Mouse (Mus musculus) macrophage (primary cell): ENCODE data around the gene Sik3. TPM values are rescaled to one million over a fixed set of nuclear protein-coding genes. Genes with fewer than 3 reads are reported as not detected.
A peak's percentile ranks its signal among the peaks of the same experiment; 100 is the strongest.

Experiments used
- H3K27ac ChIP-seq: fragments of 350-480 bp; formaldehyde crosslinking; 2 replicates; pipeline ENCODE4 v1.9.0; 2021
- H3K36me3 ChIP-seq: fragments of 350-480 bp; formaldehyde crosslinking; 2 replicates; pipeline ENCODE4 v1.9.0; 2021; ENCODE audit errors: inconsistent target
- H3K4me3 ChIP-seq: fragments of 350-480 bp; formaldehyde crosslinking; 2 replicates; pipeline ENCODE4 v1.9.0; 2021; ENCODE audit errors: inconsistent target
- H3K79me2 ChIP-seq: fragments of 350-480 bp; formaldehyde crosslinking; 2 replicates; pipeline ENCODE4 v1.9.0; 2021; ENCODE audit errors: inconsistent target
- WGBS: methylation state at CpG from one replicate; pipeline ENCODE4 v1.1.7; 2026; ENCODE audit warnings: inconsistent platforms; ENCODE audit not compliant: missing documents; 5-methylcytosine and 5-hydroxymethylcytosine counted together
- polyA plus RNA-seq: library from polyadenylated mRNA; stranded (reverse); fragments of 250-400 nt; gene quantifications from 3 replicates; pipeline ENCODE4 v1.2.4, GENCODE M21; 2018; ENCODE audit warnings: inconsistent platforms

The Sik3 gene
- polyA plus RNA-seq, 1 experiment from 2014 or later: 34.1 TPM

DNA sequence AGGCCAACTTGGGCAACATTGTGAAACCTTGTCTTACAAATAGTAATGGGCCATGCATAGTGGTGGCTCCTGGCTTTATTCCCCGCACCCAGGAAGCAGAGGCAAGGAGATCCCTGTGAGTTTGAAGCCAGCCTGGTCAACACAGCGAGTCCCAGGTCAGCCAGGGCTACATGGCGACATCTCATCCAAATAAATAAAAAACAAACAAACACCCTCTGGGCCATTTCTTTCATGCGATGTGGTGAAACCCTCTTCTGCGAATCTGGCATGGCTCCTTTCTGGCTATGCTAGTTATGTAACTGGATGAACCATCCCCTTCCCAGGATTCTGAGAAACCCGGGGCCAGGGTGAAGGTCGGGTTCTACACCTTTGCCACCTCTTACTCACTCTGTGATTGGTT is 243.6 kb downstream of the Sik3 start:
- Histone ChIP-seq H3K27ac (no peak overlapping the region), H3K4me3 (no peak overlapping the region), H3K36me3 (no peaks in the 10 kb centered on the region), H3K79me2 (no peaks in the 10 kb centered on the region)
- 96% methylated on average over 7 of the region's 7 CpGs for WGBS

- no peaks in the 10 kb centered on the region for H3K79me2 ChIP-seq
- H3K4me3 ChIP-seq: no peak overlapping the region
- H3K36me3 ChIP-seq: no peaks in the 10 kb centered on the region
- WGBS: 86% methylated on average over 10 of the region's 10 CpGs
- H3K27ac ChIP-seq: no peak overlapping the region
These were observed 244.2 kb downstream of the Sik3 start for GRCm38 (mm10) chr9:46256658-46257385.

- 92% methylated on average over 3 of the region's 3 CpGs for WGBS
- H3K36me3 ChIP-seq: no peaks in the 10 kb centered on the region
- H3K4me3 ChIP-seq: no peak overlapping the region
- H3K79me2 ChIP-seq: no peaks in the 10 kb centered on the region
- peak overlapping the region; percentile 2; the same call in 1 of the 2 replicates for H3K27ac ChIP-seq
These were observed 244.9 kb downstream of the Sik3 start for GRCm38 (mm10) chr9:46257546-46257945.

DNA sequence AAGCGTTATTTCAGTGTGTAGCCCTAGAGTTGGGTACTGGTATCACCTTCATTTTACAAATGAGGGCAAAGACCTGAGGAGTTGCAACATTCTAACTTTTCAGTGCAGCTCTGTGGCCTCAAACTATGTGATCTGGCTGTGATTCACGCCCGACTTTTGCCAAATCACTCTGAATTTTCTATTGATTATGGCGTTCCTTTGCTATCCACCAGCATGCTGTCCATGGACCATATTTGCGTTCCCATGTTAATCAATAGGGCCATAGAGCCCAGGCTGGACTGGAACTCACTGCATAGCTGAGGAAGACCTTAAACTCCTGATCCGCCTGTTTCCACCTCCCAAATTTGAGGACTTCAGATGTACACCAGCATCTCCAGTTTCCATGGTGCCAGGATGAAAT is 246.5 kb downstream of the Sik3 start:
- H3K4me3 ChIP-seq: no peak overlapping the region
- H3K36me3 ChIP-seq: no peaks in the 10 kb centered on the region
- H3K79me2 ChIP-seq: no peaks in the 10 kb centered on the region
- WGBS: 94% methylated on average over 6 of the region's 6 CpGs
- H3K27ac ChIP-seq: no peak overlapping the region

GRCm38 (mm10) chr9:46261131-46261530 is 248.5 kb downstream of the Sik3 start:
- WGBS: 61% methylated on average over 4 of the region's 7 CpGs
- no peaks in the 10 kb centered on the region for H3K79me2 ChIP-seq
- no peak overlapping the region for H3K4me3 ChIP-seq
- H3K36me3 ChIP-seq: no peaks in the 10 kb centered on the region
- H3K27ac ChIP-seq: no peak overlapping the region

DNA sequence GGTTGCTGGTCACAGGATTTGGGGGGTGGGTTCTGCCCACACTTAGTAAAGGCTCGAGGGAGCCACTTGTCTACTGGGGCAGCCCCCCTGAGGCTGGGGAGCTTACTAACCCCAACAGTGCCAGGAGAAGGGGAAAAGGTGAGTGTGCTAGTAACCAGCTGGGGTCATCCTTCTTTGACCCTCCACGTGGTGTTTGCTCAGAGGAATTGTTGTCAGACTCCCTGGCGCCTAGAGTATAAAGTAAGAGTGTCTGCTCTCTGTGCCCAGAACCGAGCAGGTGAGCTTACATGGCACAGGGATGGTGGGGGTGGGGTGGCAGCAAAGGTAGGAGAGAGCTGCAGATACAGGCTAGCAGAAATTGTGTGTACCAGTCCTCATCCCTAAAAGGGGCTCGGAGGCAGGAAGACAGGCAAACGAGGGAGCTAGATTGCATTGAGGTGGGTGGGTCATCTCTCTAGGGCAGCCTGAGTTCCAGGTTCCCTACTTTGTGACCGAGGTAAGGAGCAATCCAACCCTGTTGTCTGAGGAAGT is 255.8 kb downstream of the Sik3 start, which contains the start of gene Apoa5:
Gene Apoa5 (plus strand): TSS at position 291 of the 531 bp plus-strand sequence.
- 65% methylated on average over 7 of the region's 7 CpGs for WGBS
- Histone ChIP-seq H3K27ac (no peak within 1 kb of the TSS), H3K36me3 (no peaks in the 10 kb centered on the region), H3K79me2 (peaks cover 1% of the 10 kb centered on the region), H3K4me3 (no peak within 1 kb of the TSS)

GRCm38 (mm10) chr9:46269125-46269524 is 256.5 kb downstream of the Sik3 start:
- no peaks in the 10 kb centered on the region for H3K36me3 ChIP-seq
- H3K79me2 ChIP-seq: peaks cover 9% of the 10 kb centered on the region
- H3K4me3 ChIP-seq: no peak overlapping the region
- WGBS: 90% methylated on average over 5 of the region's 5 CpGs
- H3K27ac ChIP-seq: no peak overlapping the region

- Histone ChIP-seq H3K4me3 (no peak overlapping the region), H3K36me3 (peaks cover 10% of the 10 kb centered on the region; the same call in 1 of the 2 replicates), H3K79me2 (peaks cover 17% of the 10 kb centered on the region), H3K27ac (no peak overlapping the region)
- WGBS: 96% methylated on average over 4 of the region's 4 CpGs
These were observed 258.2 kb downstream of the Sik3 start for GRCm38 (mm10) chr9:46270782-46271181.

DNA sequence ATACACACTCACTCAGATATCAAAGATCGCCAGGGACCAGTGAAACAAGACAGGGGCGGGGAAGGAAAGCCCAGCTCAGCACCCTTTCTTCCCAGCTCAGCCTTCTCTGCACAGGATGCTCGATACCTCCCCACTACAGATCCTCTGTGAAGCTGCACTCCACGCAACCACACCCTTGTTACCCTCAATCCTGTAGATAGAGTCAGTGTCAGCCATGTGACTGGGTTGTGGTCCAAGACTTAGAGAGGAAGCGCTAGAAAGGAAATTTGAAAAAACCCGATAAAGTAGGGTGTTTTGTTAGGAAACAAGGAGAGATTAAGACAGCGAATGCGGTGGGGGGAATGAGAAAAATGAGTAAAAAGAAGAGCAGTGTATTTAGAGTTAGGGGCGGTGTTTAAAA is 259.4 kb downstream of the Sik3 start:
- peaks cover 17% of the 10 kb centered on the region for H3K79me2 ChIP-seq
- WGBS: 74% methylated on average over 9 of the region's 9 CpGs
- no peak overlapping the region for H3K4me3 ChIP-seq
- H3K36me3 ChIP-seq: peaks cover 23% of the 10 kb centered on the region
- no peak overlapping the region for H3K27ac ChIP-seq

- WGBS: 4% methylated on average over 45 of the region's 45 CpGs
These were observed 260.2 kb downstream of the Sik3 start, which contains the start of gene Zpr1 for GRCm38 (mm10) chr9:46272677-46273454. TSS of gene Zpr1 (plus strand) at chr9:46273064.

More at GRCm38 (mm10) chr9:46272677-46273454, 260.2 kb downstream of the Sik3 start, which contains the start of gene Zpr1:
- Histone ChIP-seq H3K79me2 (peaks cover 17% of the 10 kb centered on the region), H3K36me3 (peaks cover 30% of the 10 kb centered on the region), H3K4me3 (peak within 1 kb of the TSS; percentile 92), H3K27ac (peak within 1 kb of the TSS; percentile 34)

Other genes starting within 250 kb of the Sik3 start
- gene Cep164, start 184.1 kb upstream of the Sik3 start, polyA plus RNA-seq: 17.0 to 35.2 TPM (median 22.0 TPM) in 3 replicates
- 2.6 to 4.8 TPM (median 4.1 TPM) in 3 replicates for gene Bace1, start 174.2 kb upstream of the Sik3 start, polyA plus RNA-seq
- 11.9 to 20.7 TPM (median 16.3 TPM) in 3 replicates for gene Pcsk7, start 106.3 kb upstream of the Sik3 start, polyA plus RNA-seq
- 17.7 to 39.2 TPM (median 25.2 TPM) in 3 replicates for gene Rnf214, start 105.9 kb upstream of the Sik3 start, polyA plus RNA-seq
- 0.29 to 2.3 TPM in 2 of 3 replicates, not detected in the other for gene Tagln, start 76.8 kb upstream of the Sik3 start, polyA plus RNA-seq
- gene Sidt2, start 57.6 kb upstream of the Sik3 start, polyA plus RNA-seq: 48.8 to 139 TPM (median 91.4 TPM) in 3 replicates
- 39.7 to 51.8 TPM (median 44.3 TPM) in 3 replicates for gene Pafah1b2, start 130 bp upstream of the Sik3 start, polyA plus RNA-seq
- not detected in 3 replicates for gene Apoa1, start 215.8 kb downstream of the Sik3 start, polyA plus RNA-seq
- gene Apoc3, start 222.8 kb downstream of the Sik3 start, polyA plus RNA-seq: not detected in 3 replicates
- gene Apoa4, start 227.9 kb downstream of the Sik3 start, polyA plus RNA-seq: not detected in 3 replicates